Mouse (Mus musculus) Muller cell, postnatal 12 days (primary cell): ENCODE measurements around the gene Tomm20.
A peak's percentile ranks its signal among the peaks of the same experiment; 100 is the strongest.
"Not testable (repeated sequence)": the region's sequence is repeated elsewhere in the genome, so short reads cannot be mapped to it uniquely, and the experiment has no call there.

Source experiments
- DNase-seq: peaks from one replicate; pipeline ENCODE4 v3.0.0-alpha.2; 2015; ENCODE audit errors: inconsistent ontology term

The Tomm20 gene

GRCm38 (mm10) chr8:126885554-126886485 is 59.8 kb downstream of the Tomm20 start:
- DNase-seq, result no peak

GRCm38 (mm10) chr8:126884202-126884926 is 61.3 kb downstream of the Tomm20 start:
- peak; percentile 85 for DNase-seq

- no peak for DNase-seq
These were observed 61.9 kb downstream of the Tomm20 start for GRCm38 (mm10) chr8:126883752-126884151.

GRCm38 (mm10) chr8:126882586-126882985 is 63.1 kb downstream of the Tomm20 start:
- not testable (repeated sequence) for DNase-seq

- peak; percentile 51 for DNase-seq
These were observed 64.0 kb downstream of the Tomm20 start for GRCm38 (mm10) chr8:126881641-126882140.
